Comparison of ENCODE assay signal across 8 mouse cellular contexts in the genomic region with DNA sequence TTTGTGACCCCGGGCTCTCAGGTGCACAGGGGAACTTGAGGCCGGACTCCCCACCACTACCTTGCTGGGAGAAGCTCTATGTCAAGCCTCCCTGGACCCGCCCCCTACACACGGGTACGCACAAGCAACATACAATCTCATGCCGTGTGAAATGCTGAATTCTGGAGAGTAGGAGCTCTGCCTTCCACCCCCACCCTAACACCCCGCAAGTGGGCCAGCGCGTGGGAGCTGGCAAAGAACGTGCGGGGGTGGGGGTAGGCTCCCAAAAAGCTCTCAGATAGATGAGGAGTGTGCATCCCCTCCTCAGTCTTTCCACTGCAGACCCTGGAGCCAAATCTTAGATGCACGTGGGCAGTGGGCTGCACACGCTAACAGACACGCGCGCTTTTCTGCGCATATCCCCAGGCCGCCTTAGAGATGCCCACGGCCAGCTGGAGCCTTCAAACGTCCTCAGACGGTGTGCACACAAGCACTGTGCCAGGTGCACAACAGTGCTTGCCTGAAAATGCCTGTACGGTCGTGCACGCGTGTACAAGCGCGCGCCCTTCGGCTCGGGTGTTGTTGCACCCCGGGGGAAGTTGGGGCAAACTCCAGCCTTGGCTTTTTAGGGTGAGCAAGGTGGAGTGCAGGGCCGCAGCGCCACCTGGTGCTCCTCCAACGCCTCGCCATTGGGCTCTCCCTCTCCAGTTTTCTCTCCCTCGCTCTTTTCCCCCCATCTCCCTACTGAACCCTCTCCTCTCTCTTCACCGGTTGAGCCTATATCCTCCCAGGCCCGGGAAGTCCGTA. TPM values are rescaled to one million over a fixed set of nuclear protein-coding genes. Genes with fewer than 3 reads are reported as not detected.
DNase-seq lines count a peak whose midpoint lies in the region; ATAC-seq lines count a peak whose summit lies in the region.

No protein-coding gene starts in this region.

- peak; percentile 75 for DNase-seq in layer of hippocampus, adult 11-12 months (ENCODE audit: low spot score)
- no peak for DNase-seq in layer of hippocampus, adult 9-10 months (ENCODE audit: low spot score)
- peak; percentile 80 for DNase-seq in embryo, embryonic 11 days
- DNase-seq in layer of hippocampus, adult 18-20 months (ENCODE audit: low spot score in 2 of 2): peak; percentile 68 to 81
- peak; percentile 27 for DNase-seq in ovary, postnatal 14 days (ENCODE audit: low spot score)

- no peaks in the 10 kb centered on the region for H3K9me3 ChIP-seq in heart, embryonic 16.5 days (replicated peaks; ENCODE audit: control insufficient read depth, low read length)
- no peaks in the 10 kb centered on the region for H3K9me3 ChIP-seq in liver, embryonic 16.5 days (replicated peaks; ENCODE audit: control insufficient read depth, low read length)

- no peak overlapping the region for H3K9ac ChIP-seq in heart, embryonic 16.5 days (ENCODE audit: low read length)
- no peak overlapping the region for H3K9ac ChIP-seq in liver, embryonic 16.5 days (ENCODE audit: low read depth, low read length)

- peaks cover 68% of the 10 kb centered on the region for H3K27me3 ChIP-seq in heart, embryonic 16.5 days (ENCODE audit: control insufficient read depth, insufficient read depth, low read length)
- peaks cover 45% of the 10 kb centered on the region for H3K27me3 ChIP-seq in liver, embryonic 16.5 days (ENCODE audit: control insufficient read depth, insufficient read depth, low read depth, low read length)

- peak overlapping the region; percentile 34 for H3K4me3 ChIP-seq in heart, embryonic 16.5 days (ENCODE audit: low read length)
- H3K4me3 ChIP-seq in liver, embryonic 16.5 days (ENCODE audit: low read depth, low read length): peak overlapping the region; percentile 26

- 2% methylated on average over 39 of the region's 39 CpGs for whole genome bisulfite sequencing in heart, embryonic 16.5 days
- WGBS in liver, embryonic 16.5 days (ENCODE audit: insufficient replicate concordance): 4% methylated on average over 39 of the region's 39 CpGs

- peak overlapping the region; percentile 54 for H3K4me2 ChIP-seq in heart, embryonic 16.5 days (ENCODE audit: low read depth, low read length)
- peak overlapping the region; percentile 39 for H3K4me2 ChIP-seq in liver, embryonic 16.5 days (ENCODE audit: low read depth, low read length)

- H3K4me1 ChIP-seq in heart, embryonic 16.5 days (ENCODE audit: control insufficient read depth, insufficient read depth, low read length): peaks cover 5% of the 10 kb centered on the region; the same call in 1 of the 2 replicates
- H3K4me1 ChIP-seq in liver, embryonic 16.5 days (ENCODE audit: control insufficient read depth, low read depth, low read length): no peaks in the 10 kb centered on the region

- no peak overlapping the region for H3K27ac ChIP-seq in heart, embryonic 16.5 days (ENCODE audit: low read length)
- H3K27ac ChIP-seq in liver, embryonic 16.5 days (ENCODE audit: low read length): no peak overlapping the region

- no peak; the same call in 1 of the 2 replicates for ATAC-seq in heart, embryonic 16.5 days (replicated peaks; ENCODE audit: extremely low read depth, insufficient read depth, low FRiP score)
- no peak for ATAC-seq in liver, embryonic 16.5 days (ENCODE audit: low read depth)
- no peak for ATAC-seq in activated CD4-positive, CD25-positive, alpha-beta regulatory T cell, adult 4 months

- H3K36me3 ChIP-seq in heart, embryonic 16.5 days (ENCODE audit: control insufficient read depth, insufficient read depth): no peaks in the 10 kb centered on the region
- H3K36me3 ChIP-seq in liver, embryonic 16.5 days (ENCODE audit: control insufficient read depth, insufficient read depth): no peaks in the 10 kb centered on the region

RNA-seq across cellular contexts. Expression of gene Grin2a, which starts 1.9 kb away (rescaled TPM):
- 0.34 and 0.60 TPM in 2 replicates for polyA plus RNA-seq in heart, embryonic 16.5 days (2015; fragmentation: Nextera tagmentation; extraction: Ambion mirVana)
- 100 to 1,000 TPM; 327 to 355 TPM for total RNA-seq in layer of hippocampus, adult 18-20 months (2021)
- polyA plus RNA-seq in liver, embryonic 16.5 days (2015; fragmentation: Nextera tagmentation; extraction: Ambion mirVana): not detected in 2 replicates
- not detected for polyA plus RNA-seq in activated CD4-positive, CD25-positive, alpha-beta regulatory T cell, adult 4 months (2017; shearing (Covaris generic))
